Mouse (Mus musculus) liver, embryonic 16.5 days (tissue): ENCODE results near the gene Hist4h4. TPM values are rescaled to one million over a fixed set of nuclear protein-coding genes. Genes with fewer than 3 reads are reported as not detected.

Experiments
- ATAC-seq: fragments of 200-750 bp; cut with Nextera tagmentation; 2 replicates; pipeline ENCODE4 v1.8.0; 2017; ENCODE audit warnings: low read depth, mild to moderate bottlenecking, moderate number of reproducible peaks, moderate library complexity
- H3K27ac ChIP-seq: fragments of 300-500 bp; sonication (generic); 2 replicates; pipeline ENCODE4 v1.5.1; 2014; ENCODE audit warnings: mild to moderate bottlenecking, low read length
- H3K27me3 ChIP-seq: fragments of 300-500 bp; sonication (generic); 2 replicates; pipeline ENCODE4 v1.6.1; 2014; ENCODE audit warnings: low read depth, low read length, mixed read lengths; ENCODE audit not compliant: control insufficient read depth, insufficient read depth
- H3K36me3 ChIP-seq: fragments of 300-500 bp; sonication (generic); 2 replicates; pipeline ENCODE4 v1.6.1; 2014; ENCODE audit warnings: mild to moderate bottlenecking; ENCODE audit not compliant: control insufficient read depth, insufficient read depth
- H3K4me1 ChIP-seq: fragments of 300-500 bp; sonication (generic); 2 replicates; pipeline ENCODE4 v1.6.1; 2014; ENCODE audit warnings: low read depth, low read length, mixed read lengths; ENCODE audit not compliant: control insufficient read depth
- H3K4me2 ChIP-seq: fragments of 300-500 bp; sonication (generic); 2 replicates; pipeline ENCODE4 v1.6.1; 2014; ENCODE audit warnings: low read depth, low read length, mixed read lengths
- H3K4me3 ChIP-seq: fragments of 300-500 bp; sonication (generic); 2 replicates; pipeline ENCODE4 v1.5.1; 2014; ENCODE audit warnings: low read depth, mild to moderate bottlenecking, low read length
- H3K9ac ChIP-seq: fragments of 300-500 bp; sonication (generic); 2 replicates; pipeline ENCODE4 v1.6.1; 2014; ENCODE audit warnings: low read depth, low read length
- H3K9me3 ChIP-seq: fragments of 300-500 bp; sonication (generic); replicated peaks from 2 replicates; pipeline ENCODE4 v1.6.1; 2016; ENCODE audit warnings: low read length; ENCODE audit not compliant: control insufficient read depth
- WGBS: fragments of 180-500 bp; shearing (Covaris S2); extraction: QIAGEN DNeasy Blood & Tissue Kit; methylation state at CpG from one replicate; pipeline ENCODE4 v1.1.7; 2014; ENCODE audit not compliant: insufficient replicate concordance; 5-methylcytosine and 5-hydroxymethylcytosine counted together
- polyA plus RNA-seq: library from polyadenylated mRNA; unstranded; fragments of >200 nt; fragmentation: Nextera tagmentation; extraction: Ambion mirVana; gene quantifications from 2 replicates; pipeline ENCODE4 v1.2.1, GENCODE M21; 2015

The Hist4h4 gene
- polyA plus RNA-seq, 1 experiment from 2014 or later: 1.2 TPM

GRCm38 (mm10) chr6:136824987-136825386 is 20.8 kb upstream of the Hist4h4 start:
- WGBS: 88% methylated on average over 8 of the region's 8 CpGs
- Histone ChIP-seq H3K4me3 (no peak overlapping the region), H3K4me1 (peaks cover 7% of the 10 kb centered on the region), H3K36me3 (peaks cover 52% of the 10 kb centered on the region), H3K27me3 (no peaks in the 10 kb centered on the region), H3K9me3 (no peaks in the 10 kb centered on the region), H3K9ac (no peak overlapping the region), H3K4me2 (no peak overlapping the region), H3K27ac (no peak overlapping the region)
- ATAC-seq: no peak

GRCm38 (mm10) chr6:136821086-136821485 is 16.9 kb upstream of the Hist4h4 start:
- Histone ChIP-seq H3K36me3 (peaks cover 88% of the 10 kb centered on the region), H3K9ac (no peak overlapping the region), H3K27ac (no peak overlapping the region), H3K4me1 (no peaks in the 10 kb centered on the region), H3K9me3 (no peaks in the 10 kb centered on the region), H3K4me2 (no peak overlapping the region), H3K27me3 (no peaks in the 10 kb centered on the region), H3K4me3 (no peak overlapping the region)
- 0 out of 2 replicates have a peak, but pooled peaks have one; percentile 3 for ATAC-seq
- 90% methylated on average over 18 of the region's 18 CpGs for WGBS

GRCm38 (mm10) chr6:136820381-136820780 is 16.2 kb upstream of the Hist4h4 start:
- peaks cover 90% of the 10 kb centered on the region for H3K36me3 ChIP-seq
- no peak overlapping the region for H3K4me2 ChIP-seq
- WGBS: 92% methylated on average over 21 of the region's 21 CpGs

GRCm38 (mm10) chr6:136817549-136817948 is 13.3 kb upstream of the Hist4h4 start:
- H3K9ac ChIP-seq: no peak overlapping the region
- H3K9me3 ChIP-seq: no peaks in the 10 kb centered on the region
- H3K4me2 ChIP-seq: no peak overlapping the region
- H3K27ac ChIP-seq: no peak overlapping the region
- peaks cover 89% of the 10 kb centered on the region for H3K36me3 ChIP-seq
- H3K4me1 ChIP-seq: no peaks in the 10 kb centered on the region
- 88% methylated on average over 3 of the region's 3 CpGs for WGBS
- H3K27me3 ChIP-seq: no peaks in the 10 kb centered on the region
- H3K4me3 ChIP-seq: no peak overlapping the region
- ATAC-seq: no peak

More at GRCm38 (mm10) chr6:136820381-136820780, 16.2 kb upstream of the Hist4h4 start:
- Histone ChIP-seq H3K9ac (no peak overlapping the region), H3K4me3 (no peak overlapping the region), H3K27me3 (no peaks in the 10 kb centered on the region), H3K27ac (no peak overlapping the region), H3K9me3 (no peaks in the 10 kb centered on the region), H3K4me1 (no peaks in the 10 kb centered on the region)
- ATAC-seq: no peak

- Histone ChIP-seq H3K27me3 (no peaks in the 10 kb centered on the region), H3K9me3 (no peaks in the 10 kb centered on the region), H3K4me1 (no peaks in the 10 kb centered on the region), H3K4me3 (no peak overlapping the region), H3K4me2 (no peak overlapping the region), H3K9ac (no peak overlapping the region), H3K27ac (no peak overlapping the region), H3K36me3 (peaks cover 89% of the 10 kb centered on the region)
- 92% methylated on average over 21 of the region's 21 CpGs for WGBS
- ATAC-seq: no peak
Observed at GRCm38 (mm10) chr6:136816826-136817225, 12.6 kb upstream of the Hist4h4 start.

GRCm38 (mm10) chr6:136815381-136815780 is 11.2 kb upstream of the Hist4h4 start:
- Histone ChIP-seq H3K9me3 (no peaks in the 10 kb centered on the region), H3K4me2 (no peak overlapping the region), H3K9ac (no peak overlapping the region), H3K27ac (no peak overlapping the region), H3K36me3 (peaks cover 79% of the 10 kb centered on the region), H3K4me1 (peaks cover 4% of the 10 kb centered on the region), H3K4me3 (no peak overlapping the region), H3K27me3 (no peaks in the 10 kb centered on the region)
- ATAC-seq: no peak
- 85% methylated on average over 7 of the region's 7 CpGs for WGBS

- H3K4me2 ChIP-seq: no peak overlapping the region
- no peak overlapping the region for H3K4me3 ChIP-seq
- no peak overlapping the region for H3K27ac ChIP-seq
- peaks cover 57% of the 10 kb centered on the region for H3K36me3 ChIP-seq
- H3K27me3 ChIP-seq: no peaks in the 10 kb centered on the region
- peaks cover 16% of the 10 kb centered on the region for H3K4me1 ChIP-seq
- ATAC-seq: no peak
- WGBS: 42% methylated on average over 4 of the region's 4 CpGs
- no peaks in the 10 kb centered on the region for H3K9me3 ChIP-seq
- no peak overlapping the region for H3K9ac ChIP-seq
Observed at GRCm38 (mm10) chr6:136813117-136813516, 8.9 kb upstream of the Hist4h4 start.

- no peaks in the 10 kb centered on the region for H3K27me3 ChIP-seq
- ATAC-seq: no peak
- no peaks in the 10 kb centered on the region for H3K9me3 ChIP-seq
- peaks cover 31% of the 10 kb centered on the region for H3K4me1 ChIP-seq
- peaks cover 40% of the 10 kb centered on the region for H3K36me3 ChIP-seq
- H3K9ac ChIP-seq: no peak overlapping the region
- no peak overlapping the region for H3K4me2 ChIP-seq
- 82% methylated on average over 10 of the region's 10 CpGs for WGBS
- H3K27ac ChIP-seq: no peak overlapping the region
- no peak overlapping the region for H3K4me3 ChIP-seq
Observed at GRCm38 (mm10) chr6:136811196-136811595, 7.0 kb upstream of the Hist4h4 start.

GRCm38 (mm10) chr6:136809673-136810072 is 5.5 kb upstream of the Hist4h4 start:
- H3K4me1 ChIP-seq: peaks cover 40% of the 10 kb centered on the region
- H3K27me3 ChIP-seq: no peaks in the 10 kb centered on the region
- ATAC-seq: no peak
- WGBS: 29% methylated on average over 13 of the region's 13 CpGs
- H3K27ac ChIP-seq: peak overlapping the region; percentile 89; the same call in 1 of the 2 replicates
- H3K9ac ChIP-seq: peak overlapping the region; percentile 92
- peaks cover 28% of the 10 kb centered on the region for H3K36me3 ChIP-seq
- H3K4me3 ChIP-seq: peak overlapping the region; percentile 91
- H3K9me3 ChIP-seq: no peaks in the 10 kb centered on the region
- H3K4me2 ChIP-seq: peak overlapping the region; percentile 86
